Mouse (Mus musculus) myocyte (in vitro differentiated cells): ENCODE data around the gene Tnrc6c. TPM values are rescaled to one million over a fixed set of nuclear protein-coding genes. Genes with fewer than 3 reads are reported as not detected.

ENCODE experiments used
- H3K27me3 ChIP-seq: one replicate; pipeline ENCODE4 v1.6.1; 2011; ENCODE audit not compliant: control insufficient read depth, insufficient read depth, insufficient read length
- H3K36me3 ChIP-seq: one replicate; pipeline ENCODE4 v1.6.1; 2011; ENCODE audit not compliant: control insufficient read depth, insufficient read depth
- H3K4me2 ChIP-seq: one replicate; pipeline ENCODE4 v1.6.1; 2011; ENCODE audit warnings: low read depth, control low read depth
- H3K4me3 ChIP-seq: one replicate; pipeline ENCODE4 v1.5.1; 2011; ENCODE audit warnings: mild to moderate bottlenecking, control low read depth, moderate library complexity
- H3K79me2 ChIP-seq: one replicate; pipeline ENCODE4 v1.6.1; 2011; ENCODE audit not compliant: control insufficient read depth, insufficient read depth
- H3ac ChIP-seq: one replicate; pipeline ENCODE4 v1.6.1; 2011; ENCODE audit not compliant: control insufficient read depth, insufficient read length
- CEBPB ChIP-seq: IDR thresholded peaks from 2 replicates; pipeline ENCODE4 v1.6.1; 2011; ENCODE audit warnings: mild to moderate bottlenecking, moderate library complexity; ENCODE audit not compliant: poor library complexity, insufficient read depth, severe bottlenecking
- E2F4 ChIP-seq: IDR thresholded peaks from one replicate; pipeline ENCODE4 v1.6.1; 2011; ENCODE audit warnings: mild to moderate bottlenecking, control low read depth, moderate library complexity; ENCODE audit not compliant: insufficient read depth
- MAX ChIP-seq: IDR thresholded peaks from one replicate; pipeline ENCODE4 v1.6.1; 2011; ENCODE audit warnings: low read depth, mild to moderate bottlenecking, control low read depth
- MYOD1 ChIP-seq, 3 experiments: IDR thresholded peaks; one replicate each; pipeline ENCODE4 v1.6.1; 2011; ENCODE audit warnings: control low read depth in 2 of 3, low read depth in 2 of 3, mild to moderate bottlenecking in 2 of 3, moderate library complexity in 1 of 3; ENCODE audit not compliant: insufficient read length in 2 of 3, control insufficient read depth in 1 of 3
- MYOG ChIP-seq, 3 experiments: IDR thresholded peaks; one replicate each; pipeline ENCODE4 v1.6.1; 2011; ENCODE audit warnings: control low read depth in 2 of 3, low read depth in 2 of 3, mild to moderate bottlenecking in 2 of 3; ENCODE audit not compliant: insufficient read length in 2 of 3, control insufficient read depth in 1 of 3, insufficient read depth in 1 of 3
- POLR2A ChIP-seq: IDR thresholded peaks from one replicate; pipeline ENCODE4 v1.6.1; 2011; ENCODE audit warnings: low read depth, mild to moderate bottlenecking, control low read depth, moderate library complexity; ENCODE audit not compliant: insufficient read length
- POLR2AphosphoS2 ChIP-seq: IDR thresholded peaks from one replicate; pipeline ENCODE4 v1.6.1; 2011; ENCODE audit warnings: low read depth, control low read depth; ENCODE audit not compliant: insufficient read length
- REST ChIP-seq: IDR thresholded peaks from one replicate; pipeline ENCODE4 v1.6.1; 2011; ENCODE audit warnings: mild to moderate bottlenecking, control low read depth, moderate library complexity; ENCODE audit not compliant: insufficient read depth, insufficient read length
- SRF ChIP-seq: IDR thresholded peaks from one replicate; pipeline ENCODE4 v1.6.1; 2011; ENCODE audit warnings: low read depth; ENCODE audit not compliant: control insufficient read depth, insufficient read length
- TCF12 ChIP-seq: IDR thresholded peaks from one replicate; pipeline ENCODE4 v1.6.1; 2011; ENCODE audit warnings: mild to moderate bottlenecking, control low read depth; ENCODE audit not compliant: poor library complexity, insufficient read depth, severe bottlenecking
- TCF3 ChIP-seq: IDR thresholded peaks from one replicate; pipeline ENCODE4 v1.6.1; 2011; ENCODE audit warnings: low read depth, control low read depth; ENCODE audit not compliant: insufficient read length
- USF1 ChIP-seq: IDR thresholded peaks from one replicate; pipeline ENCODE4 v1.6.1; 2011; ENCODE audit warnings: low read depth, mild to moderate bottlenecking, control low read depth, moderate library complexity
- polyA plus RNA-seq: library from polyadenylated mRNA; unstranded; fragments of >200 nt; fragmentation: generic; extraction: Trizol; gene quantifications from one replicate; pipeline ENCODE4 v1.2.1, GENCODE M21; 2012; ENCODE audit warnings: missing spikeins

Gene Tnrc6c
- polyA plus RNA-seq, 1 experiment = 7.4 TPM

GRCm38 (mm10) chr11:117781993-117782704 lies 128.1 kb downstream of the Tnrc6c start, which contains the start of the genes Tmc8 and Tmc6:
Gene Tmc8 (plus strand): TSS chr11:117782076.
Gene Tmc6 (minus strand): TSS chr11:117782198.
- TF ChIP-seq POLR2AphosphoS2 = no peak
- no peak for TF ChIP-seq REST
- no peak for TF ChIP-seq E2F4
- TF ChIP-seq TCF12 = no peak
- no peak for TF ChIP-seq MAX
- TF ChIP-seq USF1 = no peak
- TF ChIP-seq SRF = no peak
- TF ChIP-seq POLR2A = no peak
- TF ChIP-seq CEBPB = no peak
- no peak for TF ChIP-seq MYOD1 (IDR thresholded peaks at IDR 0.05; ENCODE audit: control insufficient read depth in 1 of 3, insufficient read length in 2 of 3, low read depth in 2 of 3)
- TF ChIP-seq TCF3 = no peak
- TF ChIP-seq MYOG (IDR thresholded peaks at IDR 0.05; ENCODE audit: control insufficient read depth in 1 of 3, insufficient read depth in 1 of 3, insufficient read length in 2 of 3, low read depth in 2 of 3) = no peak
- no peaks in the 10 kb centered on the region for H3K79me2 ChIP-seq
- H3K4me3 ChIP-seq = peak within 1 kb of the TSS; percentile 59
- no peaks in the 10 kb centered on the region for H3K27me3 ChIP-seq
- no peak within 1 kb of the TSS for H3ac ChIP-seq
- H3K36me3 ChIP-seq = no peaks in the 10 kb centered on the region
- peak within 1 kb of the TSS; percentile 94 for H3K4me2 ChIP-seq

- H3K4me2 ChIP-seq = no peak overlapping the region
- H3K36me3 ChIP-seq = no peaks in the 10 kb centered on the region
- no peak overlapping the region for H3ac ChIP-seq
- no peaks in the 10 kb centered on the region for H3K27me3 ChIP-seq
- no peaks in the 10 kb centered on the region for H3K79me2 ChIP-seq
- TF ChIP-seq USF1 (no peak), MYOD1 (IDR thresholded peaks at IDR 0.05; ENCODE audit: control insufficient read depth in 1 of 3, insufficient read length in 2 of 3, low read depth in 2 of 3) (no peak), REST (no peak), POLR2A (no peak), MYOG (IDR thresholded peaks at IDR 0.05; ENCODE audit: control insufficient read depth in 1 of 3, insufficient read depth in 1 of 3, insufficient read length in 2 of 3, low read depth in 2 of 3) (no peak), MAX (no peak), E2F4 (no peak), TCF3 (no peak), POLR2AphosphoS2 (no peak), SRF (no peak)
- H3K4me3 ChIP-seq = no peak overlapping the region
Observed at GRCm38 (mm10) chr11:117782705-117783034, 128.6 kb downstream of the Tnrc6c start.

GRCm38 (mm10) chr11:117783089-117783488 lies 129.0 kb downstream of the Tnrc6c start:
- H3K27me3 ChIP-seq = no peaks in the 10 kb centered on the region
- no peaks in the 10 kb centered on the region for H3K79me2 ChIP-seq
- no peaks in the 10 kb centered on the region for H3K36me3 ChIP-seq
- H3ac ChIP-seq = no peak overlapping the region
- no peak overlapping the region for H3K4me3 ChIP-seq
- no peak for TF ChIP-seq E2F4
- TF ChIP-seq MYOD1 (IDR thresholded peaks at IDR 0.05; ENCODE audit: control insufficient read depth in 1 of 3, insufficient read length in 2 of 3, low read depth in 2 of 3) = no peak
- TF ChIP-seq MAX = no peak
- no peak for TF ChIP-seq USF1
- no peak for TF ChIP-seq MYOG (IDR thresholded peaks at IDR 0.05; ENCODE audit: control insufficient read depth in 1 of 3, insufficient read depth in 1 of 3, insufficient read length in 2 of 3, low read depth in 2 of 3)
- no peak for TF ChIP-seq POLR2A
- no peak for TF ChIP-seq POLR2AphosphoS2
- no peak for TF ChIP-seq TCF12
- TF ChIP-seq CEBPB = no peak
- TF ChIP-seq TCF3 = no peak
- TF ChIP-seq REST = no peak
- TF ChIP-seq SRF = no peak
- H3K4me2 ChIP-seq = no peak overlapping the region

- TF ChIP-seq POLR2AphosphoS2 (no peak), E2F4 (no peak), REST (no peak), SRF (no peak), TCF12 (no peak), TCF3 (no peak), POLR2A (no peak), CEBPB (no peak), MYOD1 (IDR thresholded peaks at IDR 0.05; ENCODE audit: control insufficient read depth in 1 of 3, insufficient read length in 2 of 3, low read depth in 2 of 3) (no peak), USF1 (no peak)
- H3ac ChIP-seq = no peak overlapping the region
- H3K4me2 ChIP-seq = no peak overlapping the region
- H3K36me3 ChIP-seq = no peaks in the 10 kb centered on the region
- no peaks in the 10 kb centered on the region for H3K27me3 ChIP-seq
- H3K4me3 ChIP-seq = no peak overlapping the region
- no peaks in the 10 kb centered on the region for H3K79me2 ChIP-seq
Observed at GRCm38 (mm10) chr11:117783683-117784309, 129.7 kb downstream of the Tnrc6c start.
